Mouse (Mus musculus): Measurements from ENCODE around the gene Mgmt. TPM values are rescaled to one million over a fixed set of nuclear protein-coding genes. Genes with fewer than 3 reads are reported as not detected.

The Mgmt gene
- total and polyA plus RNA-seq, 3 experiments, result 5.2 to 10.8 (median 8.5) TPM

DNA sequence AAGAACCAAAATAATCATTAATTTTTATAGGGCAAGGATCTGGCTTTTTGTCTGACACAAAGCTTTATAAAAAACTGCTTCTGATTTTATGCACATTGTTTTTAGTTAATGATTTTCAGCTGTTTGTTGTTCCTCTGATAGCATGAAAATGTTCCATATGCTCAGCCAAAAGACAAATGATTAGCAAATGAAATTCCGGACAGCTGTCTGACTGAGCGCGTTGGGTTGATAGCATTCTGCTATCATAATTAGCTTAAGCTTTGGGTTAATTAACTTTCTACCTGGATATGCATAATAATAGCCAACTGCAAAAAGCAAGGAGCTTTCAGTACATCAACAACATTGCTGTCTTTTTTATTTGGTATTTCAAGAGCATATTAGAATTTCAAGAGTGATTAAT, 108.0 kb downstream of the Mgmt start:
- in situ Hi-C loops (cut with MboI; ENCODE audit: low pct_ligation_motif_present, low pct_unique_long_range_greater_than_20kb, low sequenced_read_pairs) (no loop called here), dilution Hi-C loops (cut with MboI; ENCODE audit: extremely low pct_ligation_motif_present, extremely low pct_unique_long_range_greater_than_20kb, low sequenced_read_pairs) (no loop called here)
- Histone ChIP-seq H3K9ac (ENCODE audit: insufficient read depth, low read depth) (no peak overlapping the region), H3K4me3 (replicated peaks in 1 of 3; ENCODE audit: low read depth in 2 of 3, low read length in 2 of 3, poor library complexity in 1 of 3) (no peak overlapping the region), H3K79me2 (replicated peaks; ENCODE audit: control insufficient read depth, extremely low read depth, insufficient read depth, poor library complexity, severe bottlenecking) (no peaks in the 10 kb centered on the region), H3K4me1 (ENCODE audit: control insufficient read depth in 1 of 2, insufficient read depth in 2 of 2) (peaks cover 1 to 47% of the 10 kb centered on the region in 2 experiments; a peak in 2 of 4 replicates), H3K4me2 (ENCODE audit: insufficient read depth, low read depth, poor library complexity, severe bottlenecking) (no peak overlapping the region), H3K36me3 (replicated peaks in 1 of 2; ENCODE audit: control insufficient read depth in 1 of 2, insufficient read depth in 1 of 2, low read length in 1 of 2) (peaks cover 0 to 6% of the 10 kb centered on the region in 2 experiments), H3K9me3 (replicated peaks; ENCODE audit: low read length) (no peaks in the 10 kb centered on the region), H3K27me3 (replicated peaks) (no peaks in the 10 kb centered on the region), H3K27ac (ENCODE audit: insufficient read depth, low read depth) (no peak overlapping the region)
- TF ChIP-seq USF2 (conservative IDR thresholded peaks at IDR 0.05; ENCODE audit: low read depth, low read length), result no peak
- TF ChIP-seq MYC (IDR thresholded peaks at IDR 0.05; ENCODE audit: low read depth, low read length), result no peak
- no peak for TF ChIP-seq RCOR1 (conservative IDR thresholded peaks at IDR 0.05; ENCODE audit: low read depth, low read length)
- TF ChIP-seq IRF4 (IDR thresholded peaks at IDR 0.05; ENCODE audit: low read depth, low read length), result no peak
- no peak for TF ChIP-seq SMC3 (IDR thresholded peaks at IDR 0.05; ENCODE audit: low read depth, low read length)
- no peak for TF ChIP-seq MXI1 (IDR thresholded peaks at IDR 0.05; ENCODE audit: low read depth, low read length)
- no peak for TF ChIP-seq MAX (IDR thresholded peaks at IDR 0.05; ENCODE audit: low read length)
- no peak for TF ChIP-seq ETS1 (conservative IDR thresholded peaks at IDR 0.05; ENCODE audit: low read depth, low read length)
- TF ChIP-seq SIN3A (IDR thresholded peaks at IDR 0.05; ENCODE audit: low read length), result no peak
- TF ChIP-seq USF1 (IDR thresholded peaks at IDR 0.05; ENCODE audit: low read depth, low read length), result no peak
- no peak for TF ChIP-seq NRF1 (IDR thresholded peaks at IDR 0.05; ENCODE audit: low read depth, low read length)
- TF ChIP-seq GABPA (IDR thresholded peaks at IDR 0.05; ENCODE audit: insufficient replicate concordance, low read depth, low read length), result no peak
- no peak for DNase-seq (ENCODE audit: extremely low read depth)

DNA sequence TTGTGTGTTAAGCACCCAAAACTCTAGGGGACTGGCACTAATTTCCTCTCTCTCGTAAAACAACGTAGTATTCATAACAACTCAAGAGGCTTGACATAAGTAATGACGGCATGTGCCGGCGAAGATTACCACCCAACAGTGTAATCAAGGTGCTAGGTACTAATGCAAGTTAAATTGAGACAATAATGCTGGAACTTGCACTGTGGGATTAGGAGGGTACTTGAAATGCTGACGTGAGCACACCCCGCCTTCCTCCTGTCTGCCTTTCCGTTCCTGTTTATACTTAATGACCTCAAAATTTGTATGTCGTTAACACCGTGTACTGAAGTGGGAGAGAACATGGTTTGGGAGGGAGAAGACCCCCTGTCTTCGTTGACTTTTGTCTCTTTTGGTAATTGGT, 110.9 kb downstream of the Mgmt start:
- no peak for DNase-seq (ENCODE audit: extremely low read depth)
- no peak overlapping the region for H3K27ac ChIP-seq (ENCODE audit: insufficient read depth, low read depth)
- no peaks in the 10 kb centered on the region for H3K27me3 ChIP-seq (replicated peaks)
- dilution Hi-C loops (cut with MboI; ENCODE audit: extremely low pct_ligation_motif_present, extremely low pct_unique_long_range_greater_than_20kb, low sequenced_read_pairs), result no loop called here
- in situ Hi-C loops (cut with MboI; ENCODE audit: low pct_ligation_motif_present, low pct_unique_long_range_greater_than_20kb, low sequenced_read_pairs), result no loop called here
- no peak overlapping the region for H3K9ac ChIP-seq (ENCODE audit: insufficient read depth, low read depth)
- H3K9me3 ChIP-seq (replicated peaks; ENCODE audit: low read length), result no peaks in the 10 kb centered on the region
- no peaks in the 10 kb centered on the region for H3K79me2 ChIP-seq (replicated peaks; ENCODE audit: control insufficient read depth, extremely low read depth, insufficient read depth, poor library complexity, severe bottlenecking)
- no peak for TF ChIP-seq ZKSCAN1 (IDR thresholded peaks at IDR 0.05; ENCODE audit: borderline replicate concordance, low read depth, low read length)
- no peak for TF ChIP-seq ETS1 (conservative IDR thresholded peaks at IDR 0.05; ENCODE audit: low read depth, low read length)
- no peak for TF ChIP-seq KAT2A (IDR thresholded peaks at IDR 0.05; ENCODE audit: insufficient replicate concordance, low read length)
- TF ChIP-seq GABPA (IDR thresholded peaks at IDR 0.05; ENCODE audit: insufficient replicate concordance, low read depth, low read length), result no peak
- no peak for TF ChIP-seq EP300 (IDR thresholded peaks at IDR 0.05; ENCODE audit: low read length)
- TF ChIP-seq CHD1 (IDR thresholded peaks at IDR 0.05; ENCODE audit: low read depth, low read length), result no peak
- no peak for TF ChIP-seq NRF1 (IDR thresholded peaks at IDR 0.05; ENCODE audit: low read depth, low read length)
- no peak for TF ChIP-seq MAX (IDR thresholded peaks at IDR 0.05; ENCODE audit: low read length)
- TF ChIP-seq JUND (conservative IDR thresholded peaks at IDR 0.05; ENCODE audit: low read depth, low read length), result no peak
- TF ChIP-seq NELFE (IDR thresholded peaks at IDR 0.05; ENCODE audit: low read depth, low read length), result no peak
- TF ChIP-seq SMC3 (IDR thresholded peaks at IDR 0.05; ENCODE audit: low read depth, low read length), result no peak
- peaks cover 0 to 13% of the 10 kb centered on the region in 2 experiments for H3K36me3 ChIP-seq (replicated peaks in 1 of 2; ENCODE audit: control insufficient read depth in 1 of 2, insufficient read depth in 1 of 2, low read length in 1 of 2)
- H3K4me3 ChIP-seq (replicated peaks in 1 of 3; ENCODE audit: low read depth in 2 of 3, low read length in 2 of 3, poor library complexity in 1 of 3), result no peak overlapping the region
- no peak overlapping the region for H3K4me2 ChIP-seq (ENCODE audit: insufficient read depth, low read depth, poor library complexity, severe bottlenecking)
- H3K4me1 ChIP-seq (ENCODE audit: control insufficient read depth in 1 of 2, insufficient read depth in 2 of 2), result peaks cover 4 to 28% of the 10 kb centered on the region in 2 experiments; a peak in 2 of 4 replicates

All from CH12.LX (cell line).